Mouse (Mus musculus) cerebellum, adult 2 months (tissue): ENCODE measurements around the gene Acot11. TPM values are rescaled to one million over a fixed set of nuclear protein-coding genes. Genes with fewer than 3 reads are reported as not detected.

Experiments used
- DNase-seq, 2 experiments: peaks; one replicate each; pipeline ENCODE4 v3.0.0; 2021
- H3K27ac ChIP-seq: fragments of 200-500 bp; 2 replicates; pipeline ENCODE4 v1.5.1; 2012; ENCODE audit warnings: low read length, control low read depth, inconsistent platforms; ENCODE audit not compliant: insufficient read depth
- H3K27me3 ChIP-seq: fragments of 200-500 bp; 2 replicates; pipeline ENCODE4 v1.6.1; 2012; ENCODE audit warnings: inconsistent platforms, mild to moderate bottlenecking, low read length, moderate library complexity; ENCODE audit not compliant: control insufficient read depth, insufficient read depth
- H3K4me1 ChIP-seq: fragments of 200-500 bp; 2 replicates; pipeline ENCODE4 v1.6.1; 2011; ENCODE audit warnings: low read length; ENCODE audit not compliant: control insufficient read depth, insufficient read depth
- H3K4me3 ChIP-seq: fragments of 200-500 bp; replicated peaks from 2 replicates; pipeline ENCODE3; 2011; ENCODE audit warnings: mild to moderate bottlenecking, low read depth, low read length, control low read depth; ENCODE audit not compliant: insufficient read depth
- CTCF ChIP-seq: fragments of 200-500 bp; IDR thresholded peaks from 2 replicates; pipeline ENCODE4 v1.5.1; 2011; ENCODE audit warnings: low read depth, mild to moderate bottlenecking, control low read depth, low read length, moderate library complexity, borderline replicate concordance; ENCODE audit not compliant: insufficient read depth
- POLR2A ChIP-seq: fragments of 200-500 bp; IDR thresholded peaks from 2 replicates; pipeline ENCODE4 v1.6.1; 2011; ENCODE audit warnings: low read length, control low read depth, borderline replicate concordance; ENCODE audit not compliant: insufficient read depth
- WGBS: fragments of 180-500 bp; shearing (Covaris S2); methylation state at CpG from one replicate; pipeline ENCODE4 v1.1.7; 2018; 5-methylcytosine and 5-hydroxymethylcytosine counted together
- polyA plus RNA-seq: library from polyadenylated mRNA; depleted of rRNA; stranded (reverse); fragments of >200 nt; gene quantifications from 2 replicates; pipeline ENCODE4 v1.2.3, GENCODE M21; 2012

Gene Acot11
- polyA plus RNA-seq, 1 experiment, result 32.7 TPM

GRCm38 (mm10) chr4:106839254-106839834, 34.5 kb upstream of the Acot11 start:
- TF ChIP-seq POLR2A, result no peak
- no peak for TF ChIP-seq CTCF
- WGBS, result 2% methylated on average over 32 of the region's 32 CpGs
- Histone ChIP-seq H3K27ac (peak overlapping the region; percentile 96), H3K4me3 (peak overlapping the region; percentile 61), H3K4me1 (no peaks in the 10 kb centered on the region), H3K27me3 (no peaks in the 10 kb centered on the region)
- peak in 1 of 2 experiments; percentile 78 for DNase-seq

- WGBS, result 6% methylated on average over 36 of the region's 36 CpGs
- TF ChIP-seq CTCF (peak; percentile 73), POLR2A (peak; percentile 8; the same call in 1 of the 2 replicates)
- DNase-seq, result peak; percentile 94 to 99
- H3K4me1 ChIP-seq, result no peaks in the 10 kb centered on the region
- peak overlapping the region; percentile 61 for H3K4me3 ChIP-seq
- H3K27me3 ChIP-seq, result no peaks in the 10 kb centered on the region
- H3K27ac ChIP-seq, result peak overlapping the region; percentile 96
Observed at GRCm38 (mm10) chr4:106838548-106839253, 33.9 kb upstream of the Acot11 start.

DNA sequence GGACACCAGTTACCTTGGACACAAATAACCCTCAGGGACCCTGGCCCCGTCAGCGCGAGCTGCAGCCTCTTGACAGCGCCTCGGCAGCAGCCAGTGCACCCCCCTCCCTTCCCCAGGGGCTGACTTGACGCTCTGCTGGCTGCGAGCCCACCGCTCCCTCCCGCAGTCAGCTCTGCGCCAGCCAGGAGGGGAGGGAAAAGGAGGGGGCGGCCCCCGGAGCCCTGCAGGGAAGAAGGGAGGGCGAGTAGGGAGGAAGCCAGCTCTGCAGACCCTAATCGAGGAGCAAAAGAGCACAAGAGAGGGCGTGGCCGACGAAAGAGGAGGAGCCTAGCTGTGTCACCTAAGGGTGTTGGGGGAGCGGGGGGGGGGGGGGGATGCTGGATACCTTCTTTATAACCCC, 33.2 kb upstream of the Acot11 start:
- TF ChIP-seq POLR2A, result no peak
- no peak for TF ChIP-seq CTCF
- peak overlapping the region; percentile 55 for H3K4me3 ChIP-seq
- H3K4me1 ChIP-seq, result no peaks in the 10 kb centered on the region
- no peak overlapping the region for H3K27ac ChIP-seq
- DNase-seq, result peak; percentile 54 to 60
- H3K27me3 ChIP-seq, result no peaks in the 10 kb centered on the region
- under 1% methylated on average over 15 of the region's 18 CpGs for WGBS

- WGBS, result 28% methylated on average over 9 of the region's 9 CpGs
- no peaks in the 10 kb centered on the region for H3K4me1 ChIP-seq
- TF ChIP-seq POLR2A (no peak), CTCF (no peak)
- H3K27me3 ChIP-seq, result no peaks in the 10 kb centered on the region
- H3K4me3 ChIP-seq, result no peak overlapping the region
- H3K27ac ChIP-seq, result no peak overlapping the region
- no peak for DNase-seq
Observed at GRCm38 (mm10) chr4:106837425-106837824, 32.6 kb upstream of the Acot11 start.

DNA sequence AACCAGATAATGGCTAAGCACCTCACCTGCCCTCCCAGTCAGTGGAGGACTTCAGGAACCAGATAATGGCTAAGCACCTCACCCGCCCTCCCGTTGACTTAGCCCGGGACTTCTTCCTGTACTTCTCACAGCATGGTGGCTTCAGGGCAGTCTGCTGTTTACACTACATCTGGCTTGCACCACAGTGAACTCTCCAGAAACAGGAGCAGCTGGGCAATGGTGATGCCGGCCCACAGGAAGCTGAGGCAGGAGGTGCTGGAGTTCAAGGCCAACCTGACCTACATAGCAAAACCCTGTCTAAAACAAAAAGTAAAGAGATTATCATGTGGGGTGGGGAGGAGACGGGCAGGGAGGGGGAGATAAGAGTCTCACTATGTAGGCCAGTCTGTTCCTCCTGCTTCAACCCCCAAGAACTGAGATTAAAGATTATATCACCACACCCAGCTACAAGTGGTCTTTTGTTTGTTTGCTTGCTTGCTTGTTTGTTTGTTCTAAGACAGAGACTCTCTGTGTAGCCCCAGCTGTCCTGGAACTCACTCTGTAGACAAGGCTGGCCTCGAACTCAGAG, 25.8 kb upstream of the Acot11 start:
- no peak for DNase-seq
- 69% methylated on average over 6 of the region's 6 CpGs for WGBS
- Histone ChIP-seq H3K27ac (no peak overlapping the region), H3K27me3 (no peaks in the 10 kb centered on the region), H3K4me3 (no peak overlapping the region), H3K4me1 (no peaks in the 10 kb centered on the region)
- TF ChIP-seq POLR2A (no peak), CTCF (no peak)

DNA sequence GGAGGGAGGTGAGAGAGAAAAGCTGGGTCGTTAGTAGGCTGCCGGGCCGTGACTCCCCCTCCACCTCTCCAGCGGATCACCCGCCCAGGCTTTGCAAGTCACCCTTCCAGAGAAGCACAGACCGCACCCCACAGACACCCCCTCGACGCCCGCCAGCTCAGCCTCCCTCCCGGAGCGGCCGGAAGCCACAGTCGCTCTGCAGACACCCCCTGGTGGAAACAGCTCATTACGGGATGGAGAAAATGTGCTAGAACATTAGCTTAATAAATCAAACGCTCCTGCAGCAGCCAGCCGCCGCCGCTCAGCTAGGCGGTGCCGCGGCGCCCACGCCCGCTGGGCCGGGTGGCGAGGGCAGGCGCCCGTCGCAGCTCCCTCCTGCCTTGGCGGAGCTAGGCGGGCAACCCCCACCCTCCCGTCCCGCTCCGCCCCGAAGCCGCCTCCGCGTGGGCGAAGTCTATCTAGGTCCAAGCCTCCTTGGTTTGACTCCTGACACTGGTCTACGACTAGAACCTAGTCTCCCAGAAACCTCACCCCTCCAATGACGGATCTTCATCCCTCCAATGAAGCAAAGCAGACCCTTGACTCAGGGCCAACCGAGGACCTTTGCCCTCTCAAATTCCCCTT, 23.1 kb upstream of the Acot11 start:
- no peaks in the 10 kb centered on the region for H3K4me1 ChIP-seq
- no peaks in the 10 kb centered on the region for H3K27me3 ChIP-seq
- TF ChIP-seq POLR2A (no peak), CTCF (no peak)
- DNase-seq, result peak; percentile 33 to 54
- 3% methylated on average over 42 of the region's 42 CpGs for WGBS
- H3K4me3 ChIP-seq, result peak overlapping the region; percentile 60
- H3K27ac ChIP-seq, result 0 out of 2 replicates have a peak overlapping the region, but pooled peaks have one; percentile 9

- 73% methylated on average over 5 of the region's 5 CpGs for whole genome bisulfite sequencing
Observed at GRCm38 (mm10) chr4:106825229-106825628, 20.4 kb upstream of the Acot11 start.

DNA sequence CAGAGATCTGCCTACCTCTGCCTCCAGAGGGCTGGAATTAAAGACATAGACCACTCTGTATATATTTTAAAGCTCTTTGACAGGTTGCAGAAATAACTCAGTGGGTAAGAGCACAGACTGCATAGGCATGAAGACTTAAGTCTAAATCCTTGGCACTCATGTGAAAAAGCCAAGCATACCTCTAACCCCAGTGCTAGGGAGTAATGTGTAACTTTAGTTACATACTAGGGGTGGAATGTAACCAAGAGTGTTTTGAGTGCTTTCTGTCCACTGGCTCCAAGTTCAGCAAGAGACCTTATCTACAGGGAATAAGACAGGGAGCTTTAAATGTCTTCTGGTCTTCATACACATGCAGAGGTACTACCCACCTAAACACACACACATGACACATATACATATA, 14.6 kb upstream of the Acot11 start:
- no peak for TF ChIP-seq POLR2A
- TF ChIP-seq CTCF, result no peak
- Histone ChIP-seq H3K27ac (no peak overlapping the region), H3K4me3 (no peak overlapping the region), H3K4me1 (no peaks in the 10 kb centered on the region), H3K27me3 (no peaks in the 10 kb centered on the region)
- DNase-seq, result no peak

More at GRCm38 (mm10) chr4:106825229-106825628, 20.4 kb upstream of the Acot11 start:
- TF ChIP-seq POLR2A, result no peak
- no peak for TF ChIP-seq CTCF
- no peak for DNase-seq
- H3K27me3 ChIP-seq, result no peaks in the 10 kb centered on the region
- H3K4me1 ChIP-seq, result no peaks in the 10 kb centered on the region
- no peak overlapping the region for H3K4me3 ChIP-seq
- H3K27ac ChIP-seq, result no peak overlapping the region
